Mouse (Mus musculus): Measurements from ENCODE around the gene Srsf3. TPM values are rescaled to one million over a fixed set of nuclear protein-coding genes. Genes with fewer than 3 reads are reported as not detected.
A peak's percentile ranks its signal among the peaks of the same experiment; 100 is the strongest.

Srsf3 gene
- polyA plus RNA-seq, 1 experiment from 2014 or later = 532 TPM

- ATAC-seq (replicated peaks; ENCODE audit: low FRiP score) = no peak
- Histone ChIP-seq H3K4me2 (peak overlapping the region; percentile 66), H3K36me3 (ENCODE audit: control insufficient read depth, insufficient read depth, low read length) (no peaks in the 10 kb centered on the region), H3K4me3 (ENCODE audit: low read depth, low read length) (peak overlapping the region; percentile 11; the same call in 1 of the 2 replicates), H3K9me3 (ENCODE audit: control insufficient read depth, low read length) (no peaks in the 10 kb centered on the region), H3K27me3 (replicated peaks; ENCODE audit: control insufficient read depth, insufficient read depth, low read length) (peaks cover 18% of the 10 kb centered on the region), H3K27ac (ENCODE audit: low read depth, low read length) (no peak overlapping the region), H3K9ac (ENCODE audit: low read depth, low read length) (no peak overlapping the region), H3K4me1 (replicated peaks; ENCODE audit: control insufficient read depth, insufficient read depth, low read length) (peaks cover 21% of the 10 kb centered on the region)
- no peak for DNase-seq (ENCODE audit: low spot score)
- WGBS = 8% methylated on average over 23 of the region's 23 CpGs
Measured at GRCm38 (mm10) chr17:29080758-29081617, 48.6 kb downstream of the Srsf3 start.

GRCm38 (mm10) chr17:29081618-29082381, 49.4 kb downstream of the Srsf3 start:
- H3K36me3 ChIP-seq (ENCODE audit: control insufficient read depth, insufficient read depth, low read length) = no peaks in the 10 kb centered on the region
- peaks cover 18% of the 10 kb centered on the region for H3K27me3 ChIP-seq (replicated peaks; ENCODE audit: control insufficient read depth, insufficient read depth, low read length)
- H3K4me1 ChIP-seq (replicated peaks; ENCODE audit: control insufficient read depth, insufficient read depth, low read length) = peaks cover 21% of the 10 kb centered on the region
- peak overlapping the region; percentile 66 for H3K4me2 ChIP-seq
- peak overlapping the region; percentile 11 for H3K4me3 ChIP-seq (ENCODE audit: low read depth, low read length)
- 0 out of 2 replicates have a peak overlapping the region, but pooled peaks have one; percentile 43 for H3K9ac ChIP-seq (ENCODE audit: low read depth, low read length)
- ATAC-seq (replicated peaks; ENCODE audit: low FRiP score) (no peak), DNase-seq (ENCODE audit: low spot score) (no peak)
- WGBS = 4% methylated on average over 21 of the region's 21 CpGs
- H3K9me3 ChIP-seq (ENCODE audit: control insufficient read depth, low read length) = no peaks in the 10 kb centered on the region
- H3K27ac ChIP-seq (ENCODE audit: low read depth, low read length) = no peak overlapping the region; the same call in 1 of the 2 replicates

GRCm38 (mm10) chr17:29083586-29083985, 51.2 kb downstream of the Srsf3 start:
- no peak overlapping the region for H3K27ac ChIP-seq (ENCODE audit: low read depth, low read length)
- H3K9me3 ChIP-seq (ENCODE audit: control insufficient read depth, low read length) = no peaks in the 10 kb centered on the region
- no peak overlapping the region for H3K9ac ChIP-seq (ENCODE audit: low read depth, low read length)
- H3K4me1 ChIP-seq (replicated peaks; ENCODE audit: control insufficient read depth, insufficient read depth, low read length) = peaks cover 18% of the 10 kb centered on the region
- peaks cover 15% of the 10 kb centered on the region for H3K27me3 ChIP-seq (replicated peaks; ENCODE audit: control insufficient read depth, insufficient read depth, low read length)
- no peak for DNase-seq (ENCODE audit: low spot score)
- 91% methylated on average over 8 of the region's 8 CpGs for WGBS
- no peaks in the 10 kb centered on the region for H3K36me3 ChIP-seq (ENCODE audit: control insufficient read depth, insufficient read depth, low read length)
- no peak overlapping the region for H3K4me3 ChIP-seq (ENCODE audit: low read depth, low read length)
- no peak overlapping the region for H3K4me2 ChIP-seq
- ATAC-seq (replicated peaks; ENCODE audit: low FRiP score) = no peak

- no peak overlapping the region for H3K4me2 ChIP-seq
- no peak for ATAC-seq (replicated peaks; ENCODE audit: low FRiP score)
- H3K9me3 ChIP-seq (ENCODE audit: control insufficient read depth, low read length) = no peaks in the 10 kb centered on the region
- H3K4me1 ChIP-seq (replicated peaks; ENCODE audit: control insufficient read depth, insufficient read depth, low read length) = peaks cover 14% of the 10 kb centered on the region
- 88% methylated on average over 7 of the region's 7 CpGs for WGBS
- H3K9ac ChIP-seq (ENCODE audit: low read depth, low read length) = no peak overlapping the region
- no peak for DNase-seq (ENCODE audit: low spot score)
- peaks cover 15% of the 10 kb centered on the region for H3K27me3 ChIP-seq (replicated peaks; ENCODE audit: control insufficient read depth, insufficient read depth, low read length)
- H3K36me3 ChIP-seq (ENCODE audit: control insufficient read depth, insufficient read depth, low read length) = no peaks in the 10 kb centered on the region
- no peak overlapping the region for H3K4me3 ChIP-seq (ENCODE audit: low read depth, low read length)
- H3K27ac ChIP-seq (ENCODE audit: low read depth, low read length) = no peak overlapping the region
Measured at GRCm38 (mm10) chr17:29084656-29085055, 52.2 kb downstream of the Srsf3 start.

GRCm38 (mm10) chr17:29085266-29085665, 52.8 kb downstream of the Srsf3 start:
- peaks cover 14% of the 10 kb centered on the region for H3K4me1 ChIP-seq (replicated peaks; ENCODE audit: control insufficient read depth, insufficient read depth, low read length)
- ATAC-seq (replicated peaks; ENCODE audit: low FRiP score) = no peak; the same call in 1 of the 2 replicates
- 80% methylated on average over 10 of the region's 10 CpGs for WGBS

GRCm38 (mm10) chr17:29086916-29087315, 54.5 kb downstream of the Srsf3 start:
- Histone ChIP-seq H3K27me3 (replicated peaks; ENCODE audit: control insufficient read depth, insufficient read depth, low read length) (peaks cover 3% of the 10 kb centered on the region; the same call in 1 of the 2 replicates), H3K4me1 (replicated peaks; ENCODE audit: control insufficient read depth, insufficient read depth, low read length) (peaks cover 3% of the 10 kb centered on the region; the same call in 1 of the 2 replicates), H3K9me3 (ENCODE audit: control insufficient read depth, low read length) (no peaks in the 10 kb centered on the region), H3K9ac (ENCODE audit: low read depth, low read length) (no peak overlapping the region), H3K4me3 (ENCODE audit: low read depth, low read length) (no peak overlapping the region), H3K4me2 (no peak overlapping the region), H3K36me3 (ENCODE audit: control insufficient read depth, insufficient read depth, low read length) (no peaks in the 10 kb centered on the region), H3K27ac (ENCODE audit: low read depth, low read length) (no peak overlapping the region)
- ATAC-seq (replicated peaks; ENCODE audit: low FRiP score) (no peak), DNase-seq (ENCODE audit: low spot score) (no peak)
- 77% methylated on average over 4 of the region's 4 CpGs for WGBS

More at GRCm38 (mm10) chr17:29085266-29085665, 52.8 kb downstream of the Srsf3 start:
- Histone ChIP-seq H3K4me3 (ENCODE audit: low read depth, low read length) (no peak overlapping the region), H3K27ac (ENCODE audit: low read depth, low read length) (no peak overlapping the region), H3K27me3 (replicated peaks; ENCODE audit: control insufficient read depth, insufficient read depth, low read length) (peaks cover 14% of the 10 kb centered on the region; the same call in 1 of the 2 replicates), H3K9me3 (ENCODE audit: control insufficient read depth, low read length) (no peaks in the 10 kb centered on the region), H3K4me2 (no peak overlapping the region), H3K9ac (ENCODE audit: low read depth, low read length) (no peak overlapping the region), H3K36me3 (ENCODE audit: control insufficient read depth, insufficient read depth, low read length) (no peaks in the 10 kb centered on the region)
- no peak for DNase-seq (ENCODE audit: low spot score)

- H3K4me1 ChIP-seq (replicated peaks; ENCODE audit: control insufficient read depth, insufficient read depth, low read length) = peaks cover 11% of the 10 kb centered on the region
- H3K27ac ChIP-seq (ENCODE audit: low read depth, low read length) = no peak within 1 kb of the TSS
- 83% methylated on average over 3 of the region's 3 CpGs for WGBS
- no peaks in the 10 kb centered on the region for H3K9me3 ChIP-seq (ENCODE audit: control insufficient read depth, low read length)
- H3K4me3 ChIP-seq (ENCODE audit: low read depth, low read length) = no peak within 1 kb of the TSS
- no peak within 1 kb of the TSS for H3K9ac ChIP-seq (ENCODE audit: low read depth, low read length)
- H3K36me3 ChIP-seq (ENCODE audit: control insufficient read depth, insufficient read depth, low read length) = no peaks in the 10 kb centered on the region
- no peak for DNase-seq (ENCODE audit: low spot score)
- no peak within 1 kb of the TSS for H3K4me2 ChIP-seq
- H3K27me3 ChIP-seq (replicated peaks; ENCODE audit: control insufficient read depth, insufficient read depth, low read length) = peaks cover 28% of the 10 kb centered on the region
- ATAC-seq (replicated peaks; ENCODE audit: low FRiP score) = no peak
Measured at GRCm38 (mm10) chr17:29090776-29091175, 58.3 kb downstream of the Srsf3 start, which contains the start of gene Cdkn1a. Gene Cdkn1a (plus strand): TSS chr17:29090976.

- ATAC-seq (replicated peaks; ENCODE audit: low FRiP score) (no peak), DNase-seq (ENCODE audit: low spot score) (no peak)
- no peaks in the 10 kb centered on the region for H3K36me3 ChIP-seq (ENCODE audit: control insufficient read depth, insufficient read depth, low read length)
- no peak overlapping the region for H3K4me2 ChIP-seq
- H3K4me1 ChIP-seq (replicated peaks; ENCODE audit: control insufficient read depth, insufficient read depth, low read length) = peaks cover 11% of the 10 kb centered on the region
- H3K4me3 ChIP-seq (ENCODE audit: low read depth, low read length) = no peak overlapping the region
- no peaks in the 10 kb centered on the region for H3K9me3 ChIP-seq (ENCODE audit: control insufficient read depth, low read length)
- H3K9ac ChIP-seq (ENCODE audit: low read depth, low read length) = no peak overlapping the region
- H3K27ac ChIP-seq (ENCODE audit: low read depth, low read length) = no peak overlapping the region
- WGBS = 48% methylated on average over 6 of the region's 6 CpGs
- peaks cover 28% of the 10 kb centered on the region for H3K27me3 ChIP-seq (replicated peaks; ENCODE audit: control insufficient read depth, insufficient read depth, low read length)
Measured at GRCm38 (mm10) chr17:29091348-29091944, 59.0 kb downstream of the Srsf3 start.

Measured in liver, embryonic 11.5 days (tissue).